Mouse (Mus musculus) liver, embryonic 14.5 days (tissue): ENCODE data around the gene Thnsl1.

ENCODE experiments used
- CTCF ChIP-seq: IDR thresholded peaks from 2 replicates; pipeline ENCODE4 v1.5.1; 2016; ENCODE audit warnings: antibody characterized with exemption, low read depth, control low read depth
- EP300 ChIP-seq: IDR thresholded peaks from 2 replicates; pipeline ENCODE4 v1.6.1; 2016; ENCODE audit warnings: antibody characterized with exemption, low read depth

GRCm38 (mm10) chr2:21235844-21236386, 30.4 kb downstream of the Thnsl1 start:
- TF ChIP-seq EP300 (no peak), CTCF (no peak)
